Mouse (Mus musculus) CH12.LX (cell line): ENCODE measurements at regions not wholly inside any gene's neighbourhood (a gene's known extent, or its start where the extent isn't known, plus 50 kb on each side); places are given as distances from the start of the nearest gene placed in this dataset.

ENCODE experiments used
- CTCF ChIP-seq, 2 experiments: IDR thresholded peaks in 1 of 2; conservative IDR thresholded peaks in 1 of 2; 2 replicates each; pipeline ENCODE4 v1.5.1; 2011 to 2012; ENCODE audit warnings: low read depth in 2 of 2, low read length in 2 of 2, improper control_type of control experiment in 1 of 2, inconsistent platforms in 1 of 2, mild to moderate bottlenecking in 1 of 2, moderate library complexity in 1 of 2
- EP300 ChIP-seq: IDR thresholded peaks from 2 replicates; pipeline ENCODE4 v1.6.1; 2011; ENCODE audit warnings: low read length, improper control_type of control experiment
- JUND ChIP-seq: conservative IDR thresholded peaks from 2 replicates; pipeline ENCODE4 v1.6.1; 2011; ENCODE audit warnings: low read depth, low read length, improper control_type of control experiment
- KAT2A ChIP-seq: IDR thresholded peaks from 2 replicates; pipeline ENCODE4 v1.6.1; 2012; ENCODE audit warnings: low read length, improper control_type of control experiment, inconsistent platforms; ENCODE audit not compliant: insufficient replicate concordance
- MAFK ChIP-seq: IDR thresholded peaks from 2 replicates; pipeline ENCODE4 v1.6.1; 2011; ENCODE audit warnings: low read length, improper control_type of control experiment; ENCODE audit not compliant: insufficient replicate concordance
- POLR2A ChIP-seq: IDR thresholded peaks from 2 replicates; pipeline ENCODE4 v1.6.1; 2011; ENCODE audit warnings: low read depth, mild to moderate bottlenecking, improper control_type of control experiment, low read length

DNA sequence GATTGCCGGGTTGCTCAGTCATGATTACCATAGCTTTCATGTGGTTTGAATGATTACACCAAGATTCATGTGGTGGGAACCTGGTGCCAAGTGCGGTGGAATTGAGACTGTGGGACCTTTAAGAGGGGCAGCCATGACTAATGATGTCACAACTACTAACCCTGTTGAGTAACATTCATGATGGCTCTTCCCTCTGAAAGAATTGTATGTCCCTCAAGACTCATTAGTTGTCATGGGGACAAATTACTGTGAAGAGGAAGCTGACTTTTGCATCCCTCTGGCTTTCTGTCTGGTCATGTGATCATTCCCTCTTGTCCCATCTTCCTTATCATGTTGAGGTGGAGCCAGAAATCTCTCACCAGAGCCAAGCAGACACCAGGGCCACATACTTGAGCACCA, 342.1 kb downstream of the Gadd45g start:
- no peak for TF ChIP-seq JUND
- TF ChIP-seq KAT2A = no peak
- TF ChIP-seq CTCF (conservative IDR thresholded peaks at IDR 0.05 in 1 of 2, IDR thresholded peaks at IDR 0.05 in 1 of 2; ENCODE audit: low read depth in 2 of 2, low read length in 2 of 2) = no peak
- TF ChIP-seq EP300 = no peak
- no peak for TF ChIP-seq MAFK
- no peak for TF ChIP-seq POLR2A
